Mouse (Mus musculus): ENCODE results near the gene Kcnj13. TPM values are rescaled to one million over a fixed set of nuclear protein-coding genes. Genes with fewer than 3 reads are reported as not detected.

The Kcnj13 gene
- polyA plus RNA-seq (2015; fragmentation: Nextera tagmentation; extraction: Ambion mirVana): 13.8 and 31.2 TPM in 2 replicates

DNA sequence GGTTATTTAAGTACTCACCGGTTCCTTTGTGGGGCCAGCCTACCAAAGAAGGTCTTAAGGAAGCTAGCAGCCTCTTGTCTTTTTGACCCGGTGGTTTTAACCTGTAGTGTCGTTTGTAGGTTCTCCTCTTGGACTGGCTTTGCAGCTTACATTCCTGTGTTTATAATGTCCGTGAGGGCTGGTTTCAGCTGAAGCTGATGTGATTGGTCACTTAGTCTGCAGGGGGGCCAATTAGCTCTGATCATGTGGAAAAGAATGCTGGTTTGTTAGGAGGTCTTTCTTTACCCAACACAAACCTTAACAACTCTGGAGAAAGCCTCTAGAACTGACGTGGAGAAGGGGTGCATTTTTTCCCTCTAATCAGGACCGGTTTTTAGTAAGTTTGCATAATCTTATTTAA is at the start of gene Kcnj13:
Kcnj13 (minus strand) TSS at position 136 of the 400 bp plus-strand sequence.
- H3K9ac ChIP-seq: no peak within 1 kb of the TSS
- H3K4me2 ChIP-seq: no peak within 1 kb of the TSS
- H3K4me1 ChIP-seq (replicated peaks): no peaks in the 10 kb centered on the region; the same call in 1 of the 2 replicates
- H3K4me3 ChIP-seq: no peak within 1 kb of the TSS
- no peak within 1 kb of the TSS for H3K27ac ChIP-seq
- 49% methylated on average over 6 of the region's 6 CpGs for WGBS
- H3K9me3 ChIP-seq: no peaks in the 10 kb centered on the region
- peaks cover 14% of the 10 kb centered on the region; the same call in 1 of the 2 replicates for H3K36me3 ChIP-seq
- no peaks in the 10 kb centered on the region for H3K27me3 ChIP-seq
- no peak for ATAC-seq (ENCODE audit: low FRiP score)

- ATAC-seq (ENCODE audit: low FRiP score): no peak
- peaks cover 77% of the 10 kb centered on the region for H3K36me3 ChIP-seq
- no peak overlapping the region for H3K4me2 ChIP-seq
- no peak overlapping the region for H3K27ac ChIP-seq
- no peaks in the 10 kb centered on the region for H3K27me3 ChIP-seq
- no peaks in the 10 kb centered on the region for H3K4me1 ChIP-seq (replicated peaks)
- WGBS: 89% methylated on average over 6 of the region's 6 CpGs
- no peaks in the 10 kb centered on the region for H3K9me3 ChIP-seq
- no peak overlapping the region for H3K9ac ChIP-seq
- no peak overlapping the region for H3K4me3 ChIP-seq
Measured at GRCm38 (mm10) chr1:87436583-87436982, 42.1 kb upstream of the Kcnj13 start.

- Histone ChIP-seq H3K4me2 (no peak overlapping the region), H3K27me3 (no peaks in the 10 kb centered on the region), H3K9ac (no peak overlapping the region), H3K9me3 (no peaks in the 10 kb centered on the region), H3K27ac (no peak overlapping the region), H3K4me3 (no peak overlapping the region), H3K36me3 (peaks cover 73% of the 10 kb centered on the region), H3K4me1 (replicated peaks) (no peaks in the 10 kb centered on the region)
- no peak for ATAC-seq (ENCODE audit: low FRiP score)
- WGBS: 97% methylated on average over 2 of the region's 2 CpGs
Measured at GRCm38 (mm10) chr1:87435125-87435524, 40.6 kb upstream of the Kcnj13 start.

GRCm38 (mm10) chr1:87418733-87419132 is 24.2 kb upstream of the Kcnj13 start:
- Histone ChIP-seq H3K4me1 (replicated peaks) (no peaks in the 10 kb centered on the region), H3K27ac (no peak overlapping the region), H3K4me3 (no peak overlapping the region), H3K9me3 (no peaks in the 10 kb centered on the region), H3K27me3 (no peaks in the 10 kb centered on the region), H3K36me3 (peaks cover 53% of the 10 kb centered on the region), H3K9ac (no peak overlapping the region), H3K4me2 (no peak overlapping the region)
- no peak for ATAC-seq (ENCODE audit: low FRiP score)
- 91% methylated on average over 4 of the region's 4 CpGs for WGBS

- H3K27ac ChIP-seq: no peak overlapping the region
- no peaks in the 10 kb centered on the region for H3K9me3 ChIP-seq
- H3K9ac ChIP-seq: no peak overlapping the region
- no peaks in the 10 kb centered on the region for H3K4me1 ChIP-seq (replicated peaks)
- H3K4me2 ChIP-seq: no peak overlapping the region
- WGBS: 94% methylated on average over 4 of the region's 4 CpGs
- H3K4me3 ChIP-seq: no peak overlapping the region
- no peaks in the 10 kb centered on the region for H3K27me3 ChIP-seq
- ATAC-seq (ENCODE audit: low FRiP score): no peak
- peaks cover 80% of the 10 kb centered on the region for H3K36me3 ChIP-seq
Measured at GRCm38 (mm10) chr1:87409380-87409779, 14.9 kb upstream of the Kcnj13 start.

- no peak overlapping the region for H3K4me3 ChIP-seq
- H3K9me3 ChIP-seq: no peaks in the 10 kb centered on the region
- peaks cover 59% of the 10 kb centered on the region for H3K36me3 ChIP-seq
- H3K27me3 ChIP-seq: no peaks in the 10 kb centered on the region
- no peak overlapping the region for H3K27ac ChIP-seq
- H3K4me2 ChIP-seq: no peak overlapping the region
- no peaks in the 10 kb centered on the region for H3K4me1 ChIP-seq (replicated peaks)
- no peak overlapping the region for H3K9ac ChIP-seq
- ATAC-seq (ENCODE audit: low FRiP score): no peak
Measured at GRCm38 (mm10) chr1:87406012-87406411, 11.5 kb upstream of the Kcnj13 start.

DNA sequence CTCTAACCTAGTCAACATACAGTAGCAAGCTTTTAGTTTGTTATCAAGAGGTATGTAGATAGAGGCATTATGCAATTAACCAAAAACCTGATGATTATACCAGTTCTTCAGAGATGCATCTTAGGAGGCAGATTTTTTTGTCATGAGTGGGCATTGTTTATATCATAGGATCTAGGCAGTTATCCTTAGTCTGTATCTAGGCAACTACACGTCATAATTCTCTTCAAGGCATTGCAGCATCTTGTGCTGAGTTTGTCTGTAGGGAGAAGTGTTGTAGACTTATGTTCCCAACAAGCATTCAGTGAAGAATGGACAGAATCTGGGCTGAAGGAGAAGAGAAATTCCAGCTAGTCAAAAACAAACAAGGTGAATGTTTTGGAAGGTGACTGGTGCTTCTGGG is 10.2 kb upstream of the Kcnj13 start:
- ATAC-seq (ENCODE audit: low FRiP score): no peak
- Histone ChIP-seq H3K27me3 (no peaks in the 10 kb centered on the region), H3K4me2 (no peak overlapping the region), H3K27ac (no peak overlapping the region), H3K9ac (no peak overlapping the region), H3K36me3 (peaks cover 48% of the 10 kb centered on the region), H3K9me3 (no peaks in the 10 kb centered on the region), H3K4me1 (replicated peaks) (no peaks in the 10 kb centered on the region), H3K4me3 (no peak overlapping the region)
- WGBS: 87% methylated on average over 1 of the region's 1 CpGs

- H3K9me3 ChIP-seq: no peaks in the 10 kb centered on the region
- no peak overlapping the region for H3K27ac ChIP-seq
- 82% methylated on average over 7 of the region's 7 CpGs for WGBS
- no peaks in the 10 kb centered on the region; the same call in 1 of the 2 replicates for H3K4me1 ChIP-seq (replicated peaks)
- peaks cover 6% of the 10 kb centered on the region; the same call in 1 of the 2 replicates for H3K36me3 ChIP-seq
- no peak overlapping the region for H3K4me3 ChIP-seq
- no peak overlapping the region for H3K4me2 ChIP-seq
- no peak for ATAC-seq (ENCODE audit: low FRiP score)
- H3K27me3 ChIP-seq: no peaks in the 10 kb centered on the region
- H3K9ac ChIP-seq: no peak overlapping the region
Measured at GRCm38 (mm10) chr1:87396923-87397586, 2.5 kb upstream of the Kcnj13 start.

GRCm38 (mm10) chr1:87393444-87394195 is 909 bp downstream of the Kcnj13 start:
- Histone ChIP-seq H3K27me3 (no peaks in the 10 kb centered on the region), H3K27ac (no peak overlapping the region), H3K4me1 (replicated peaks) (no peaks in the 10 kb centered on the region; the same call in 1 of the 2 replicates), H3K4me3 (no peak overlapping the region), H3K9ac (no peak overlapping the region), H3K4me2 (no peak overlapping the region), H3K36me3 (peaks cover 19% of the 10 kb centered on the region), H3K9me3 (no peaks in the 10 kb centered on the region)
- no peak for ATAC-seq (ENCODE audit: low FRiP score)
- 92% methylated on average over 3 of the region's 3 CpGs for WGBS

DNA sequence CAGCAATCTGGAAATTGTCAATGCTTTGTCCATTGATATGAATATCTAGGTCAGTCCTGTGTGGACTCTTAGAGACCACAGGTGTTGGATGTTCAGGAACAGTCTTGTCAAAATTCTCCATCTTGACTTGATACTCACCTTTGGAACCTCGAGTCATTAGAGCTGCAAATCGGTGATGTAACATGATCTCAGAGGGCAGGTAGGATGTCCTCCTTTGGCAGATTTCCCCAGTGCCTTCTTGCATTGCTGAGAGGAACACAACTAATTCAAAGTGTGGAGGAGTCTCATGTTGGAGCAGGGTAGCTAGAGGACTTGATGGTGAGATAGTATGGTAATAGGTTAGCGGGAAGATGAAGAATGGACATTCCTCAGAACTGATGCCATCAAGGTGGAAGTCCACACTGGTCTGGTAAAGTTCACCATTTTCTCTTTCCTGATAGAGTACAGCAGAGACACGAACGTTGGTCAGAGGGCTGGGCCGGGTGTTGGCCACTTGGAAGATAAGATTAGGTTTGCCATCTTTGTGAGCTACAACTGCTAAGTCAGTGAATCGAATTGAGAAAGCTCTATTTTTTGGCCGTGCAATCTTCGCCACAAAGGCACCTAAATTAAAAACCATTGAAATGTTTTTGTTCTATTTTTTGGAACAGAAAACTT is 8.0 kb downstream of the Kcnj13 start:
- H3K4me2 ChIP-seq: no peak overlapping the region
- H3K9me3 ChIP-seq: no peaks in the 10 kb centered on the region
- peaks cover 24% of the 10 kb centered on the region for H3K36me3 ChIP-seq
- no peak overlapping the region for H3K27ac ChIP-seq
- H3K9ac ChIP-seq: no peak overlapping the region
- H3K27me3 ChIP-seq: no peaks in the 10 kb centered on the region
- H3K4me1 ChIP-seq (replicated peaks): no peaks in the 10 kb centered on the region
- no peak overlapping the region for H3K4me3 ChIP-seq
- no peak for ATAC-seq (ENCODE audit: low FRiP score)
- 94% methylated on average over 9 of the region's 9 CpGs for WGBS

DNA sequence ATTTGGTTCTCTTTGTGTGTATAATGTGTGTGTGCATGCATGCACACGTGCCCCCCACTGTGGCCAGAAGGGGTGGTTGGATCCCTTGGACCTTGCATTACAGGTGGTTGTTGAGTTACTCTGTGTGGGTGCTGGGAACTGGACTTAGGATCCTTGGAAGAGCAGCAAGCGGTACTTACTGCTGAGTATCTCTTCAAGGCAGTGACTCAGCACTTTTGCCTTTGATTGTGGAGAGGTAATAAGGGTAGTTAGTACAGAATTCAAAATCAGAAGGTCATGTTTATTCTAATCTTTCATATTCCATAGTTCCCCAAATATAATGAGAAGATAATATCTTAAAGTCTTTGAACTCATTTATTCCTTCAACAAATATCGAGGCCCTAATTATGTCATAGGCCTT is 13.4 kb downstream of the Kcnj13 start:
- Histone ChIP-seq H3K9ac (no peak overlapping the region), H3K27ac (no peak overlapping the region), H3K4me2 (no peak overlapping the region), H3K4me3 (no peak overlapping the region), H3K36me3 (peaks cover 18% of the 10 kb centered on the region), H3K4me1 (replicated peaks) (no peaks in the 10 kb centered on the region), H3K27me3 (no peaks in the 10 kb centered on the region), H3K9me3 (no peaks in the 10 kb centered on the region)
- ATAC-seq (ENCODE audit: low FRiP score): no peak
- 91% methylated on average over 3 of the region's 3 CpGs for WGBS

DNA sequence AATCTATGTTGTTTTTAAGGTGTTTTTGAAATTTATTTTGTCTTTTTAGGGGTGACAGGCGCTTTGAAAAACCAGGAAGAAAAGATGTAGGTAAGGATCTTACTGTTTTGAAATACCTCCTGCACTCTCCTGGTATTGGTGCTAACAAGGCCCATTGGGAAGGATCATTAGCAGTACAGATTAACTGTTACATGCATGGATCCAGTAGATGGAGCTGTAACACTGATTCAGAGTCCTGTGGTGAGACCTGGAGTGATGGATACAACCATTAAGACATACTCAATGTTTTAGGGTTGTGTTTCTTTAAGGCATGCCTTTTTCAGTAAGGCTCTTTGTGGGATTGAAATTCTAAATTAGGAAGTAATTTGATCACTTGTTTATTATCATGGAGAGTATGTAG is 14.6 kb downstream of the Kcnj13 start:
- no peak for ATAC-seq (ENCODE audit: low FRiP score)
- no peaks in the 10 kb centered on the region for H3K4me1 ChIP-seq (replicated peaks)
- peaks cover 22% of the 10 kb centered on the region for H3K36me3 ChIP-seq
- no peak overlapping the region for H3K4me2 ChIP-seq
- H3K9me3 ChIP-seq: no peaks in the 10 kb centered on the region
- no peak overlapping the region for H3K27ac ChIP-seq
- H3K9ac ChIP-seq: no peak overlapping the region
- H3K4me3 ChIP-seq: no peak overlapping the region
- no peaks in the 10 kb centered on the region for H3K27me3 ChIP-seq
- 91% methylated on average over 1 of the region's 1 CpGs for WGBS

All from hindbrain, embryonic 13.5 days (tissue).